Mouse (Mus musculus): Measurements from ENCODE around the gene Zfp160.
"Not testable (repeated sequence)": the region's sequence is repeated elsewhere in the genome, so short reads cannot be mapped to it uniquely, and the experiment has no call there.

GRCm38 (mm10) chr17:21055111-21055510 lies 46.4 kb downstream of the Zfp160 start:
- TF ChIP-seq CTCF (IDR thresholded peaks at IDR 0.05; ENCODE audit: low read depth); EP300 (optimal IDR thresholded peaks at IDR 0.05): not testable (repeated sequence)
